Mouse (Mus musculus): ENCODE results near the gene Gm20388.

DNA sequence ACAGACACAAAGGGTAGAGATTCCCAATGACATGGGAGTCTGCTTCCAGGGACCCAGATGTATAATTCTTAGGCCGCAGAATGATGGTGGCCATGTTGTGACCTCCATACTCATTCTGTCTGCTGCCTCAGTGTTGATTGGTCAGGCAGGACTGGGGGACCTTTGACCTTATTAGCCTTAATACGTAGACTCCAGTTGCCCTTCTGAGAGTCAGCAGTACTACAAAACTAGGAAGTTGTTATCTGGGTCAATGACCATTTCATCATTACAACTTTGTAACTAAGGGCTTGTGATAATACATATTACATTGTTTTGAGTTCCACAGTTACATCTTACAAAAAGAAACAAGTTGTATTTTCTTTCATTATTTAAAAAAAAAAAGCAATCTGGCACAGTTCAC is 3035.1 kb downstream of the Gm20388 start:
- TF ChIP-seq POLR2A (IDR thresholded peaks at IDR 0.05; ENCODE audit: insufficient read depth, low read depth, low read length) (no peak), CTCF (IDR thresholded peaks at IDR 0.05; ENCODE audit: insufficient read depth, low read depth, low read length) (no peak)

Measured in olfactory bulb, adult 2 months (tissue).